25 mouse cellular contexts compared by ENCODE assay signal in genomic region chr16:97141943-97142342, GRCm38 (mm10). TPM values are rescaled to one million over a fixed set of nuclear protein-coding genes. Genes with fewer than 3 reads are reported as not detected.
DNase-seq lines count a peak whose midpoint lies in the region; ATAC-seq and TF ChIP-seq lines count a peak whose summit lies in the region.
"Had no signal": no experiment of that assay in that cellular context is flagged by ENCODE, and none has a peak within 500 bp of the region (broad histone marks: within the 10 kb centered on the region; RNA-seq: fewer than 3 reads in every experiment).

No protein-coding gene starts in this region.

- no peaks in the 10 kb centered on the region for H3K27me3 ChIP-seq in forebrain, embryonic 15.5 days
- H3K27me3 ChIP-seq in forebrain, postnatal 0 days (ENCODE audit: insufficient read depth, low read length): no peaks in the 10 kb centered on the region
- H3K27me3 ChIP-seq: CH12.LX; embryonic facial prominence, embryonic 15.5 days; forebrain, embryonic 12.5 days had no signal

- H3K9ac ChIP-seq in forebrain, embryonic 15.5 days (replicated peaks): no peak overlapping the region
- H3K9ac ChIP-seq in forebrain, postnatal 0 days: no peak overlapping the region
- H3K9ac ChIP-seq: embryonic facial prominence, embryonic 13.5 days; embryonic facial prominence, embryonic 15.5 days; forebrain, embryonic 12.5 days had no signal

- no peak overlapping the region for H3K4me2 ChIP-seq in forebrain, embryonic 15.5 days (replicated peaks)
- no peak overlapping the region for H3K4me2 ChIP-seq in forebrain, postnatal 0 days (ENCODE audit: low read depth)
- H3K4me2 ChIP-seq: embryonic facial prominence, embryonic 13.5 days; embryonic facial prominence, embryonic 15.5 days; forebrain, embryonic 12.5 days had no signal

- DNase-seq in forebrain, postnatal 0 days: no peak
- peak; percentile 4 for DNase-seq in 416B (ENCODE audit: low read depth)
- DNase-seq in embryo, embryonic 10.5 days (ENCODE audit: low spot score): no peak
- DNase-seq in B cell, adult 2 months: no peak
- DNase-seq: adrenal gland, adult 8-10 months; adrenal gland, postnatal 14 days; adrenal gland, postnatal 36 days; cerebellum, adult 11 months; cerebellum, adult 18-20 months; cerebellum, adult 8-10 months; cerebellum, adult 9-11 months; cerebellum, postnatal 14 days; embryo, embryonic 11 days had no signal

- peaks cover 20% of the 10 kb centered on the region for H3K4me1 ChIP-seq in forebrain, embryonic 15.5 days
- 0 out of 2 replicates have a peak, but pooled peaks cover 4% of the 10 kb centered on the region for H3K4me1 ChIP-seq in forebrain, postnatal 0 days (ENCODE audit: insufficient read depth)
- H3K4me1 ChIP-seq: embryonic facial prominence, embryonic 13.5 days; embryonic facial prominence, embryonic 15.5 days had no signal

- 57% methylated on average over 1 of the region's 1 CpGs for WGBS in forebrain, embryonic 15.5 days
- WGBS in forebrain, postnatal 0 days: 54% methylated on average over 1 of the region's 1 CpGs

- H3K27ac ChIP-seq in forebrain, embryonic 15.5 days (replicated peaks): 0 out of 2 replicates have a peak overlapping the region, but pooled peaks have one; percentile 8
- H3K27ac ChIP-seq in forebrain, postnatal 0 days (ENCODE audit: low read depth, low read length): no peak overlapping the region
- H3K27ac ChIP-seq: embryonic facial prominence, embryonic 13.5 days; embryonic facial prominence, embryonic 15.5 days; forebrain, embryonic 10.5 days; forebrain, embryonic 12.5 days had no signal

- TF ChIP-seq CTCF in forebrain, postnatal 0 days (IDR thresholded peaks at IDR 0.05; ENCODE audit: low read depth): no peak

- H3K36me3 ChIP-seq in forebrain, embryonic 15.5 days: no peaks in the 10 kb centered on the region
- no peaks in the 10 kb centered on the region for H3K36me3 ChIP-seq in forebrain, postnatal 0 days (ENCODE audit: insufficient read depth)
- H3K36me3 ChIP-seq: embryonic facial prominence, embryonic 13.5 days; embryonic facial prominence, embryonic 15.5 days; forebrain, embryonic 10.5 days; forebrain, embryonic 12.5 days; G1E had no signal

- no peak overlapping the region for H3K4me3 ChIP-seq in forebrain, embryonic 15.5 days
- H3K4me3 ChIP-seq in forebrain, postnatal 0 days (ENCODE audit: low read depth, low read length): no peak overlapping the region
- H3K4me3 ChIP-seq: embryonic facial prominence, embryonic 13.5 days; embryonic facial prominence, embryonic 15.5 days; erythroblast, embryonic 14.5 days; forebrain, embryonic 10.5 days; forebrain, embryonic 12.5 days had no signal

- no peak for ATAC-seq in forebrain, embryonic 15.5 days (replicated peaks)
- ATAC-seq in forebrain, postnatal 0 days: no peak
- peak; percentile 72 to 95 for ATAC-seq in hematopoietic stem cell, adult 5-6 weeks (replicated peaks in 1 of 2; ENCODE audit: insufficient read depth in 1 of 2, low FRiP score in 2 of 2, low TSS enrichment in 1 of 2, low read depth in 1 of 2, poor library complexity in 2 of 2, severe bottlenecking in 2 of 2)
- ATAC-seq: activated CD4-positive, CD25-positive, alpha-beta regulatory T cell, adult 4 months; CD4-positive, CD25-positive, alpha-beta regulatory T cell, adult 4 months; Patski had no signal

- H3K9me3 ChIP-seq in forebrain, embryonic 15.5 days: no peaks in the 10 kb centered on the region
- no peaks in the 10 kb centered on the region for H3K9me3 ChIP-seq in forebrain, postnatal 0 days (ENCODE audit: low read length)
- H3K9me3 ChIP-seq: embryonic facial prominence, embryonic 13.5 days; embryonic facial prominence, embryonic 15.5 days; forebrain, embryonic 10.5 days; forebrain, embryonic 12.5 days; G1E had no signal

RNA-seq across cellular contexts. Expression of gene Dscam, which starts 28.6 kb away (rescaled TPM):
- polyA plus RNA-seq in forebrain, embryonic 15.5 days (2015; fragmentation: Nextera tagmentation; extraction: Ambion mirVana): 7.7 and 8.0 TPM in 2 replicates
- 19.1 and 29.1 TPM in 2 replicates for total RNA-seq in forebrain, postnatal 0 days (2014; rRNA removed)
- polyA plus RNA-seq in forebrain, postnatal 0 days (2015; fragmentation: Nextera tagmentation; extraction: Ambion mirVana): 4.6 and 7.9 TPM in 2 replicates
- 0.25 and 1.2 TPM in 2 replicates for total RNA-seq in hematopoietic stem cell, adult 5-6 weeks (2017)
- polyA plus RNA-seq: erythroblast, embryonic 14.5 days; G1E had no signal

Comparison
In these comparisons a context has a peak if more than half of its experiments do, and no peak if none do; other contexts are left out.
1. ATAC-seq: peak in hematopoietic stem cell, adult 5-6 weeks (2 of 2); none in forebrain, embryonic 15.5 days (single experiment) and forebrain, postnatal 0 days (single experiment).